Mouse (Mus musculus): ENCODE measurements at regions not wholly inside any gene's neighbourhood (a gene's known extent, or its start where the extent isn't known, plus 50 kb on each side); places are given as distances from the start of the nearest gene placed in this dataset.

DNA sequence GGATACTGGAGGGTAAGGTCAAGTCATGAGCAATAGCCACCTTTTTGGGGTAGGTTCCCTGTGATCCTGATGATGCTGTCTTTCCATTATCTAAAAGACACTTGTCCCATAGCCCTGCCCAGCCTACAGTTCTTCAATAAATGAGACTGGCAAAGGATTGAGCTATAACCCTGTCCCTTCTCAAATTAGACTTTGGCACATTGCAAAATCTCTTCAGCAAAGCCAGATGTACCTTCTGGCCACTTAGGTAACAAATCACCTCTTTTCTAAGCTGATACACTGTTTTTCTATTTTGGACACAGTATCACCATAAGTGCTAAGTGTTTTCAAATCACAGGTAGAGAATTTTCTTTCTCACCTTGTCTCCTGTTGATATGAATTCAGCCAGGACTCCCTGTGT lies 228.8 kb downstream of the Adgrl2 start:
- no peak for TF ChIP-seq CTCF (IDR thresholded peaks at IDR 0.05; ENCODE audit: borderline replicate concordance, insufficient read depth, low read depth, low read length)
- no peak for TF ChIP-seq POLR2A (IDR thresholded peaks at IDR 0.05; ENCODE audit: borderline replicate concordance, insufficient read depth, low read length)

Measured in cerebellum, adult 2 months (tissue).